Mouse (Mus musculus) ES-E14 (cell line): ENCODE data around the gene Actn2.

Source experiments
- CHD2 ChIP-seq: IDR thresholded peaks from 2 replicates; pipeline ENCODE4 v1.6.1; 2014; ENCODE audit warnings: mild to moderate bottlenecking, low read depth, low read length, inconsistent platforms
- HCFC1 ChIP-seq: IDR thresholded peaks from 2 replicates; pipeline ENCODE4 v1.6.1; 2012; ENCODE audit warnings: low read length, inconsistent platforms, borderline replicate concordance; ENCODE audit not compliant: insufficient read depth
- MAFK ChIP-seq: IDR thresholded peaks from 2 replicates; pipeline ENCODE4 v1.6.1; 2014; ENCODE audit warnings: mild to moderate bottlenecking, low read depth, low read length, inconsistent platforms; ENCODE audit not compliant: insufficient read depth
- ZC3H11A ChIP-seq: IDR thresholded peaks from 2 replicates; pipeline ENCODE4 v1.6.1; 2012; ENCODE audit warnings: low read depth, mild to moderate bottlenecking, inconsistent platforms, low read length, borderline replicate concordance
- ZNF384 ChIP-seq: IDR thresholded peaks from 2 replicates; pipeline ENCODE4 v1.6.1; 2012; ENCODE audit warnings: low read depth, low read length, inconsistent platforms

GRCm38 (mm10) chr13:12293810-12294209, 46.8 kb downstream of the Actn2 start:
- TF ChIP-seq MAFK = no peak
- TF ChIP-seq CHD2 = no peak
- TF ChIP-seq ZC3H11A = no peak
- no peak for TF ChIP-seq ZNF384
- no peak for TF ChIP-seq HCFC1
